Mouse (Mus musculus) stomach, embryonic 15.5 days (tissue): ENCODE data around the gene Rnf32. TPM values are rescaled to one million over a fixed set of nuclear protein-coding genes. Genes with fewer than 3 reads are reported as not detected.

Experiments
- ATAC-seq: fragments of 200-750 bp; cut with Nextera tagmentation; 2 replicates; pipeline ENCODE4 v1.8.0; 2017; ENCODE audit warnings: low read depth, moderate number of reproducible peaks, moderate TSS enrichment; ENCODE audit not compliant: insufficient read depth, low FRiP score
- H3K27ac ChIP-seq: fragments of 300-500 bp; sonication (generic); 2 replicates; pipeline ENCODE4 v1.5.1; 2015; ENCODE audit warnings: mild to moderate bottlenecking, inconsistent platforms
- H3K27me3 ChIP-seq: fragments of 300-500 bp; sonication (generic); replicated peaks from 2 replicates; pipeline ENCODE4 v1.6.1; 2015; ENCODE audit warnings: inconsistent platforms
- H3K36me3 ChIP-seq: fragments of 300-500 bp; sonication (generic); 2 replicates; pipeline ENCODE4 v1.6.1; 2015; ENCODE audit warnings: inconsistent platforms
- H3K4me1 ChIP-seq: fragments of 300-500 bp; sonication (generic); 2 replicates; pipeline ENCODE4 v1.6.1; 2015; ENCODE audit warnings: inconsistent platforms
- H3K4me2 ChIP-seq: fragments of 300-500 bp; sonication (generic); 2 replicates; pipeline ENCODE4 v1.6.1; 2015; ENCODE audit warnings: mild to moderate bottlenecking, inconsistent platforms
- H3K4me3 ChIP-seq: fragments of 300-500 bp; sonication (generic); replicated peaks from 2 replicates; pipeline ENCODE4 v1.5.1; 2015; ENCODE audit warnings: inconsistent platforms
- H3K9ac ChIP-seq: fragments of 300-500 bp; sonication (generic); 2 replicates; pipeline ENCODE4 v1.6.1; 2015; ENCODE audit warnings: inconsistent platforms
- H3K9me3 ChIP-seq: fragments of 300-500 bp; sonication (generic); 2 replicates; pipeline ENCODE4 v1.6.1; 2016; ENCODE audit warnings: inconsistent platforms
- WGBS: fragments of 180-500 bp; shearing (Covaris S2); methylation state at CpG from one replicate; pipeline ENCODE4 v1.1.7; 2015; 5-methylcytosine and 5-hydroxymethylcytosine counted together
- polyA plus RNA-seq: library from polyadenylated mRNA; unstranded; fragments of >200 nt; fragmentation: Nextera tagmentation; extraction: Ambion mirVana; gene quantifications from 2 replicates; pipeline ENCODE4 v1.2.1, GENCODE M21; 2015

Rnf32 gene
- polyA plus RNA-seq, 1 experiment from 2014 or later, result 8.2 TPM

- WGBS, result 34% methylated on average over 4 of the region's 4 CpGs
- no peaks in the 10 kb centered on the region for H3K27me3 ChIP-seq
- peak; percentile 58; the same call in 1 of the 2 replicates for ATAC-seq
- no peaks in the 10 kb centered on the region for H3K4me1 ChIP-seq
- no peaks in the 10 kb centered on the region for H3K9me3 ChIP-seq
- H3K4me3 ChIP-seq, result no peak overlapping the region
- no peaks in the 10 kb centered on the region for H3K36me3 ChIP-seq
- H3K27ac ChIP-seq, result no peak overlapping the region
- no peak overlapping the region for H3K9ac ChIP-seq
- H3K4me2 ChIP-seq, result no peak overlapping the region
Observed at GRCm38 (mm10) chr5:29211980-29212555, 16.3 kb downstream of the Rnf32 start.

- no peaks in the 10 kb centered on the region for H3K36me3 ChIP-seq
- H3K4me1 ChIP-seq, result no peaks in the 10 kb centered on the region
- no peak overlapping the region for H3K4me3 ChIP-seq
- no peaks in the 10 kb centered on the region for H3K27me3 ChIP-seq
- ATAC-seq, result peak; percentile 35; the same call in 1 of the 2 replicates
- H3K9ac ChIP-seq, result no peak overlapping the region
- H3K27ac ChIP-seq, result no peak overlapping the region
- H3K9me3 ChIP-seq, result no peaks in the 10 kb centered on the region
- WGBS, result 63% methylated on average over 3 of the region's 3 CpGs
- H3K4me2 ChIP-seq, result no peak overlapping the region
Observed at GRCm38 (mm10) chr5:29217997-29218396, 22.2 kb downstream of the Rnf32 start.

- Histone ChIP-seq H3K4me1 (no peaks in the 10 kb centered on the region), H3K4me3 (no peak overlapping the region), H3K27me3 (no peaks in the 10 kb centered on the region), H3K9me3 (no peaks in the 10 kb centered on the region), H3K36me3 (no peaks in the 10 kb centered on the region), H3K9ac (no peak overlapping the region), H3K4me2 (no peak overlapping the region), H3K27ac (no peak overlapping the region)
- ATAC-seq, result no peak
- 80% methylated on average over 7 of the region's 7 CpGs for WGBS
Observed at GRCm38 (mm10) chr5:29224089-29224488, 28.3 kb downstream of the Rnf32 start.

- Histone ChIP-seq H3K4me3 (no peak overlapping the region), H3K4me2 (no peak overlapping the region), H3K27ac (no peak overlapping the region), H3K36me3 (no peaks in the 10 kb centered on the region), H3K9ac (no peak overlapping the region), H3K27me3 (no peaks in the 10 kb centered on the region), H3K9me3 (no peaks in the 10 kb centered on the region), H3K4me1 (no peaks in the 10 kb centered on the region)
- no peak for ATAC-seq
- 74% methylated on average over 2 of the region's 2 CpGs for WGBS
Observed at GRCm38 (mm10) chr5:29230481-29230880, 34.7 kb downstream of the Rnf32 start.

- Histone ChIP-seq H3K4me1 (no peaks in the 10 kb centered on the region), H3K9me3 (no peaks in the 10 kb centered on the region), H3K36me3 (no peaks in the 10 kb centered on the region), H3K27ac (no peak overlapping the region), H3K9ac (no peak overlapping the region), H3K4me2 (no peak overlapping the region), H3K27me3 (no peaks in the 10 kb centered on the region), H3K4me3 (no peak overlapping the region)
- peak; percentile 82 for ATAC-seq
Observed at GRCm38 (mm10) chr5:29238379-29238778, 42.6 kb downstream of the Rnf32 start.

- no peak overlapping the region for H3K27ac ChIP-seq
- H3K4me2 ChIP-seq, result no peak overlapping the region
- H3K36me3 ChIP-seq, result no peaks in the 10 kb centered on the region
- ATAC-seq, result no peak
- H3K4me1 ChIP-seq, result no peaks in the 10 kb centered on the region
- no peaks in the 10 kb centered on the region for H3K9me3 ChIP-seq
- H3K9ac ChIP-seq, result no peak overlapping the region
- no peaks in the 10 kb centered on the region for H3K27me3 ChIP-seq
- no peak overlapping the region for H3K4me3 ChIP-seq
- no CpG with 5 or more reads among the region's 1 CpGs for WGBS
Observed at GRCm38 (mm10) chr5:29244769-29245168, 49.0 kb downstream of the Rnf32 start.

GRCm38 (mm10) chr5:29250795-29251495, 55.2 kb downstream of the Rnf32 start:
- Histone ChIP-seq H3K27ac (no peak overlapping the region), H3K36me3 (no peaks in the 10 kb centered on the region), H3K27me3 (no peaks in the 10 kb centered on the region), H3K4me3 (no peak overlapping the region), H3K9ac (no peak overlapping the region), H3K4me1 (no peaks in the 10 kb centered on the region), H3K4me2 (no peak overlapping the region), H3K9me3 (no peaks in the 10 kb centered on the region)
- 60% methylated on average over 8 of the region's 8 CpGs for WGBS
- no peak for ATAC-seq

GRCm38 (mm10) chr5:29251496-29251873, 55.7 kb downstream of the Rnf32 start:
- no peaks in the 10 kb centered on the region for H3K36me3 ChIP-seq
- WGBS, result 55% methylated on average over 1 of the region's 1 CpGs
- H3K4me3 ChIP-seq, result no peak overlapping the region
- no peak overlapping the region for H3K9ac ChIP-seq
- no peak overlapping the region for H3K4me2 ChIP-seq
- ATAC-seq, result no peak
- H3K4me1 ChIP-seq, result no peaks in the 10 kb centered on the region
- H3K27me3 ChIP-seq, result no peaks in the 10 kb centered on the region
- H3K9me3 ChIP-seq, result no peaks in the 10 kb centered on the region
- no peak overlapping the region for H3K27ac ChIP-seq

- H3K4me2 ChIP-seq, result no peak overlapping the region
- no peak overlapping the region for H3K9ac ChIP-seq
- H3K27me3 ChIP-seq, result no peaks in the 10 kb centered on the region
- 69% methylated on average over 2 of the region's 2 CpGs for WGBS
- no peaks in the 10 kb centered on the region for H3K9me3 ChIP-seq
- H3K27ac ChIP-seq, result no peak overlapping the region
- no peaks in the 10 kb centered on the region for H3K4me1 ChIP-seq
- ATAC-seq, result no peak
- no peaks in the 10 kb centered on the region for H3K36me3 ChIP-seq
- no peak overlapping the region for H3K4me3 ChIP-seq
Observed at GRCm38 (mm10) chr5:29253876-29254275, 58.1 kb downstream of the Rnf32 start.

GRCm38 (mm10) chr5:29270879-29271278, 75.1 kb downstream of the Rnf32 start:
- Histone ChIP-seq H3K4me2 (no peak overlapping the region), H3K27ac (no peak overlapping the region), H3K4me3 (no peak overlapping the region), H3K9ac (no peak overlapping the region), H3K27me3 (no peaks in the 10 kb centered on the region), H3K9me3 (no peaks in the 10 kb centered on the region), H3K36me3 (no peaks in the 10 kb centered on the region), H3K4me1 (no peaks in the 10 kb centered on the region)
- ATAC-seq, result no peak
- WGBS, result 45% methylated on average over 4 of the region's 4 CpGs

- Histone ChIP-seq H3K9ac (no peak overlapping the region), H3K27me3 (no peaks in the 10 kb centered on the region), H3K4me2 (no peak overlapping the region), H3K36me3 (no peaks in the 10 kb centered on the region), H3K4me1 (no peaks in the 10 kb centered on the region), H3K4me3 (no peak overlapping the region), H3K27ac (no peak overlapping the region), H3K9me3 (no peaks in the 10 kb centered on the region)
- no peak for ATAC-seq
- 74% methylated on average over 2 of the region's 2 CpGs for WGBS
Observed at GRCm38 (mm10) chr5:29273426-29273825, 77.6 kb downstream of the Rnf32 start.

GRCm38 (mm10) chr5:29274746-29275145, 79.0 kb downstream of the Rnf32 start:
- Histone ChIP-seq H3K9ac (no peak overlapping the region), H3K27me3 (no peaks in the 10 kb centered on the region), H3K36me3 (no peaks in the 10 kb centered on the region), H3K9me3 (no peaks in the 10 kb centered on the region), H3K4me2 (no peak overlapping the region), H3K4me1 (no peaks in the 10 kb centered on the region), H3K4me3 (no peak overlapping the region), H3K27ac (no peak overlapping the region)
- no peak for ATAC-seq
